Mouse (Mus musculus) MEL (cell line): Measurements from ENCODE around the gene Zswim5.

ENCODE experiments used
- CTCF ChIP-seq, 3 experiments: IDR thresholded peaks in 2 of 3; conservative IDR thresholded peaks in 1 of 3; 2 replicates each; pipeline ENCODE4 v1.5.1; 2011 to 2012; ENCODE audit warnings: low read length in 3 of 3, low read depth in 2 of 3, mild to moderate bottlenecking in 2 of 3, improper control_type of control experiment in 1 of 3, inconsistent platforms in 1 of 3, mixed read lengths in 1 of 3, moderate library complexity in 1 of 3; ENCODE audit not compliant: control insufficient read depth in 1 of 3, insufficient read depth in 1 of 3, poor library complexity in 1 of 3, severe bottlenecking in 1 of 3
- GATA1 ChIP-seq: IDR thresholded peaks from 2 replicates; pipeline ENCODE4 v1.6.1; 2011; ENCODE audit warnings: low read depth, low read length, improper control_type of control experiment
- KAT2A ChIP-seq: conservative IDR thresholded peaks from 2 replicates; pipeline ENCODE4 v1.6.1; 2012; ENCODE audit warnings: low read depth, low read length, improper control_type of control experiment, inconsistent platforms
- MEF2A ChIP-seq: IDR thresholded peaks from 2 replicates; pipeline ENCODE4 v1.6.1; 2014; ENCODE audit warnings: low read depth, mild to moderate bottlenecking, inconsistent platforms, low read length, improper control_type of control experiment; ENCODE audit not compliant: poor library complexity, insufficient replicate concordance, severe bottlenecking; ENCODE audit errors: extremely low read depth
- MXI1 ChIP-seq: IDR thresholded peaks from 2 replicates; pipeline ENCODE4 v1.6.1; 2011; ENCODE audit warnings: mild to moderate bottlenecking, low read depth, low read length, improper control_type of control experiment
- POLR2A ChIP-seq, 2 experiments: IDR thresholded peaks; 2 replicates each; pipeline ENCODE4 v1.6.1; 2011 to 2012; ENCODE audit warnings: low read length in 2 of 2, mild to moderate bottlenecking in 2 of 2, control low read depth in 1 of 2, improper control_type of control experiment in 1 of 2, low read depth in 1 of 2, moderate library complexity in 1 of 2; ENCODE audit not compliant: control insufficient read depth in 1 of 2, insufficient read depth in 1 of 2, poor library complexity in 1 of 2
- POLR2AphosphoS2 ChIP-seq: IDR thresholded peaks from 2 replicates; pipeline ENCODE4 v1.6.1; 2011; ENCODE audit warnings: low read length, improper control_type of control experiment
- SMC3 ChIP-seq: IDR thresholded peaks from 2 replicates; pipeline ENCODE4 v1.6.1; 2011; ENCODE audit warnings: low read depth, low read length, improper control_type of control experiment
- TBP ChIP-seq: IDR thresholded peaks from 2 replicates; pipeline ENCODE4 v1.8.0; 2011; ENCODE audit warnings: low read depth, low read length, improper control_type of control experiment
- ZMIZ1 ChIP-seq: IDR thresholded peaks from 2 replicates; pipeline ENCODE4 v1.6.1; 2012; ENCODE audit warnings: low read depth, mild to moderate bottlenecking, inconsistent platforms, low read length, improper control_type of control experiment, moderate library complexity

DNA sequence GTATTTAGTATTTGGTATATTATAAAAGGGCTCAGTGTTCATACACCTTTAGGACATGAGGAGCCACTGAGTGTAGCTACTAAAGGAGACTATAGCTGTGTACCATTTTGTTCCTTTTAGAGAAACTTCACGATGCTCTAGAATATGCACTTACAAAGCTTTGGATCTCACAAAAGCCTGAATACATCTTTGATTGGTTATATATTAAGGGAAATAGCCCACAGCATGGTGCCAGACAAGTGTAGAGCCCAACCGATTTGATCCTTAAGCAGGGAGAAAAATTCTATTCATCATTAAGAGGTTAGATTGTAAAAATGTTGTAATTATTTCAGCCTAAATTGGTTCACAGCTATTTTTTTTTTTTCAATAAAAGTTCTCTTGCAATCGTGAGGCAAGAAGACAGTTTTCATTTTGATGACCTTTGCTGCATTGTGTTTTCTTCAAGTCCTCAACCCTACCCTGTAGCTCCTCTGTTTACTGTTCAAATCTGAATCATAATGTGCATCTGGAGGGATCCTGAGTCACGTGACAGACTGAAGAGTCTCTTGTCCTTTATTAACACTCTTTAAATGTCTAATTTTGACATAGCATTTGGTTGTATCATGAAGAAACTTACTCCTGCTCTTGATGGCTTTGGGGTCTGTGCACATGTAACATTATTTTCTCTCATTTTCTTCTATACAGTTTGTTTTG lies 33.5 kb downstream of the Zswim5 start:
- no peak for TF ChIP-seq SMC3
- TF ChIP-seq CTCF (IDR thresholded peaks at IDR 0.05 in 2 of 3, conservative IDR thresholded peaks at IDR 0.05 in 1 of 3; ENCODE audit: control insufficient read depth in 1 of 3, insufficient read depth in 1 of 3, low read depth in 2 of 3, low read length in 3 of 3, poor library complexity in 1 of 3, severe bottlenecking in 1 of 3): no peak
- TF ChIP-seq MXI1: no peak
- TF ChIP-seq TBP: no peak
- TF ChIP-seq POLR2AphosphoS2: no peak
- no peak for TF ChIP-seq KAT2A
- no peak for TF ChIP-seq GATA1
- no peak for TF ChIP-seq ZMIZ1
- TF ChIP-seq POLR2A (IDR thresholded peaks at IDR 0.05; ENCODE audit: control insufficient read depth in 1 of 2, insufficient read depth in 1 of 2, low read depth in 1 of 2, low read length in 2 of 2, poor library complexity in 1 of 2): no peak
- no peak for TF ChIP-seq MEF2A
